Mouse (Mus musculus): Measurements from ENCODE around the gene Eapp. TPM values are rescaled to one million over a fixed set of nuclear protein-coding genes. Genes with fewer than 3 reads are reported as not detected.
"Not testable (repeated sequence)": the region's sequence is repeated elsewhere in the genome, so short reads cannot be mapped to it uniquely, and the experiment has no call there.

The Eapp gene
- polyA plus RNA-seq, 1 experiment from 2014 or later: 58.1 TPM

- H3K27me3 ChIP-seq (replicated peaks); H3K27ac ChIP-seq; H3K4me1 ChIP-seq (replicated peaks); H3K4me3 ChIP-seq (replicated peaks); H3K4me2 ChIP-seq (replicated peaks); H3K36me3 ChIP-seq; H3K9ac ChIP-seq; H3K9me3 ChIP-seq: not testable (repeated sequence)
- 0% methylated on average over 12 of the region's 44 CpGs for WGBS
- peak; percentile 81 for ATAC-seq
These were observed 14.2 kb upstream of the Eapp start for GRCm38 (mm10) chr12:54709691-54710493.

GRCm38 (mm10) chr12:54699394-54699793 is 3.7 kb upstream of the Eapp start:
- Histone ChIP-seq H3K27me3 (replicated peaks) (no peaks in the 10 kb centered on the region), H3K27ac (no peak overlapping the region), H3K4me2 (replicated peaks) (no peak overlapping the region), H3K9me3 (no peaks in the 10 kb centered on the region), H3K36me3 (no peaks in the 10 kb centered on the region), H3K4me1 (replicated peaks) (no peaks in the 10 kb centered on the region), H3K4me3 (replicated peaks) (no peak overlapping the region), H3K9ac (no peak overlapping the region)
- ATAC-seq: no peak
- WGBS: 73% methylated on average over 7 of the region's 7 CpGs

GRCm38 (mm10) chr12:54697791-54698250 is 2.1 kb upstream of the Eapp start:
- Histone ChIP-seq H3K27me3 (replicated peaks) (no peaks in the 10 kb centered on the region), H3K9me3 (no peaks in the 10 kb centered on the region), H3K4me2 (replicated peaks) (no peak overlapping the region), H3K4me3 (replicated peaks) (no peak overlapping the region), H3K36me3 (no peaks in the 10 kb centered on the region), H3K27ac (no peak overlapping the region), H3K4me1 (replicated peaks) (no peaks in the 10 kb centered on the region), H3K9ac (no peak overlapping the region)
- WGBS: 49% methylated on average over 6 of the region's 6 CpGs
- ATAC-seq: no peak

- Histone ChIP-seq H3K4me2 (replicated peaks) (no peak overlapping the region), H3K4me1 (replicated peaks) (no peaks in the 10 kb centered on the region), H3K4me3 (replicated peaks) (no peak overlapping the region), H3K9me3 (no peaks in the 10 kb centered on the region), H3K27ac (0 out of 2 replicates have a peak overlapping the region, but pooled peaks have one; percentile 32), H3K9ac (no peak overlapping the region), H3K27me3 (replicated peaks) (no peaks in the 10 kb centered on the region), H3K36me3 (no peaks in the 10 kb centered on the region)
- ATAC-seq: peak; percentile 59
- WGBS: 8% methylated on average over 7 of the region's 7 CpGs
These were observed 1.4 kb upstream of the Eapp start for GRCm38 (mm10) chr12:54697003-54697597.

- under 1% methylated on average over 32 of the region's 32 CpGs for WGBS
These were observed 725 bp upstream of the Eapp start for GRCm38 (mm10) chr12:54696242-54697002.

GRCm38 (mm10) chr12:54694847-54695510 is 718 bp downstream of the Eapp start:
- ATAC-seq: no peak
- H3K27ac ChIP-seq: peak overlapping the region; percentile 92
- no peaks in the 10 kb centered on the region for H3K27me3 ChIP-seq (replicated peaks)
- H3K9ac ChIP-seq: peak overlapping the region; percentile 73
- peak overlapping the region; percentile 68 for H3K4me3 ChIP-seq (replicated peaks)
- peak overlapping the region; percentile 61 for H3K4me2 ChIP-seq (replicated peaks)
- WGBS: 38% methylated on average over 12 of the region's 12 CpGs
- H3K4me1 ChIP-seq (replicated peaks): no peaks in the 10 kb centered on the region
- H3K36me3 ChIP-seq: 0 out of 2 replicates have a peak, but pooled peaks cover 3% of the 10 kb centered on the region
- no peaks in the 10 kb centered on the region for H3K9me3 ChIP-seq

More at GRCm38 (mm10) chr12:54696242-54697002, 725 bp upstream of the Eapp start:
- Histone ChIP-seq H3K27me3 (replicated peaks) (no peaks in the 10 kb centered on the region), H3K9ac (peak overlapping the region; percentile 40), H3K27ac (peak overlapping the region; percentile 92), H3K9me3 (no peaks in the 10 kb centered on the region), H3K4me1 (replicated peaks) (no peaks in the 10 kb centered on the region), H3K4me3 (replicated peaks) (peak overlapping the region; percentile 68), H3K4me2 (replicated peaks) (peak overlapping the region; percentile 61), H3K36me3 (no peaks in the 10 kb centered on the region)
- peak; percentile 92 for ATAC-seq

- Histone ChIP-seq H3K4me2 (replicated peaks) (no peak overlapping the region), H3K9me3 (no peaks in the 10 kb centered on the region), H3K36me3 (peaks cover 18% of the 10 kb centered on the region; the same call in 1 of the 2 replicates), H3K27ac (no peak overlapping the region), H3K27me3 (replicated peaks) (no peaks in the 10 kb centered on the region), H3K9ac (no peak overlapping the region), H3K4me1 (replicated peaks) (no peaks in the 10 kb centered on the region), H3K4me3 (replicated peaks) (no peak overlapping the region)
- WGBS: 93% methylated on average over 5 of the region's 5 CpGs
- no peak for ATAC-seq
These were observed 6.6 kb downstream of the Eapp start for GRCm38 (mm10) chr12:54689082-54689481.

GRCm38 (mm10) chr12:54683182-54683581 is 12.5 kb downstream of the Eapp start:
- Histone ChIP-seq H3K4me1 (replicated peaks) (no peaks in the 10 kb centered on the region), H3K4me2 (replicated peaks) (no peak overlapping the region), H3K9me3 (no peaks in the 10 kb centered on the region), H3K36me3 (0 out of 2 replicates have a peak, but pooled peaks cover 5% of the 10 kb centered on the region), H3K9ac (no peak overlapping the region), H3K27me3 (replicated peaks) (no peaks in the 10 kb centered on the region), H3K4me3 (replicated peaks) (no peak overlapping the region), H3K27ac (no peak overlapping the region)
- no peak for ATAC-seq
- 30% methylated on average over 1 of the region's 1 CpGs for WGBS

- H3K9me3 ChIP-seq: no peaks in the 10 kb centered on the region
- no peak overlapping the region for H3K4me2 ChIP-seq (replicated peaks)
- no peak overlapping the region for H3K9ac ChIP-seq
- ATAC-seq: no peak
- 90% methylated on average over 9 of the region's 9 CpGs for WGBS
- H3K36me3 ChIP-seq: peaks cover 10% of the 10 kb centered on the region; the same call in 1 of the 2 replicates
- H3K4me3 ChIP-seq (replicated peaks): no peak overlapping the region
- H3K27ac ChIP-seq: no peak overlapping the region
- H3K4me1 ChIP-seq (replicated peaks): no peaks in the 10 kb centered on the region
- no peaks in the 10 kb centered on the region for H3K27me3 ChIP-seq (replicated peaks)
These were observed 19.0 kb downstream of the Eapp start for GRCm38 (mm10) chr12:54676709-54677108.

- Histone ChIP-seq H3K9me3 (no peaks in the 10 kb centered on the region), H3K4me2 (replicated peaks) (no peak overlapping the region), H3K27ac (no peak overlapping the region), H3K9ac (no peak overlapping the region), H3K36me3 (peaks cover 10% of the 10 kb centered on the region; the same call in 1 of the 2 replicates), H3K4me1 (replicated peaks) (no peaks in the 10 kb centered on the region), H3K4me3 (replicated peaks) (no peak overlapping the region), H3K27me3 (replicated peaks) (no peaks in the 10 kb centered on the region)
- WGBS: 94% methylated on average over 4 of the region's 4 CpGs
- ATAC-seq: no peak
These were observed 20.3 kb downstream of the Eapp start for GRCm38 (mm10) chr12:54675396-54675795.

GRCm38 (mm10) chr12:54671262-54671661 is 24.4 kb downstream of the Eapp start:
- Histone ChIP-seq H3K9me3 (no peaks in the 10 kb centered on the region), H3K4me3 (replicated peaks) (no peak overlapping the region), H3K4me1 (replicated peaks) (no peaks in the 10 kb centered on the region), H3K36me3 (peaks cover 3% of the 10 kb centered on the region; the same call in 1 of the 2 replicates), H3K27me3 (replicated peaks) (no peaks in the 10 kb centered on the region), H3K9ac (no peak overlapping the region), H3K27ac (no peak overlapping the region), H3K4me2 (replicated peaks) (no peak overlapping the region)
- ATAC-seq: no peak
- 88% methylated on average over 4 of the region's 4 CpGs for WGBS

- 100% methylated on average over 1 of the region's 1 CpGs for WGBS
- Histone ChIP-seq H3K4me1 (replicated peaks) (no peaks in the 10 kb centered on the region), H3K27ac (no peak overlapping the region), H3K27me3 (replicated peaks) (no peaks in the 10 kb centered on the region), H3K9me3 (no peaks in the 10 kb centered on the region), H3K9ac (no peak overlapping the region), H3K36me3 (0 out of 2 replicates have a peak, but pooled peaks cover 3% of the 10 kb centered on the region), H3K4me2 (replicated peaks) (no peak overlapping the region), H3K4me3 (replicated peaks) (no peak overlapping the region)
- ATAC-seq: no peak
These were observed 27.6 kb downstream of the Eapp start for GRCm38 (mm10) chr12:54668141-54668540.

All from intestine, embryonic 15.5 days (tissue).